Mouse (Mus musculus): ENCODE measurements around the gene Zkscan6.

The Zkscan6 gene

DNA sequence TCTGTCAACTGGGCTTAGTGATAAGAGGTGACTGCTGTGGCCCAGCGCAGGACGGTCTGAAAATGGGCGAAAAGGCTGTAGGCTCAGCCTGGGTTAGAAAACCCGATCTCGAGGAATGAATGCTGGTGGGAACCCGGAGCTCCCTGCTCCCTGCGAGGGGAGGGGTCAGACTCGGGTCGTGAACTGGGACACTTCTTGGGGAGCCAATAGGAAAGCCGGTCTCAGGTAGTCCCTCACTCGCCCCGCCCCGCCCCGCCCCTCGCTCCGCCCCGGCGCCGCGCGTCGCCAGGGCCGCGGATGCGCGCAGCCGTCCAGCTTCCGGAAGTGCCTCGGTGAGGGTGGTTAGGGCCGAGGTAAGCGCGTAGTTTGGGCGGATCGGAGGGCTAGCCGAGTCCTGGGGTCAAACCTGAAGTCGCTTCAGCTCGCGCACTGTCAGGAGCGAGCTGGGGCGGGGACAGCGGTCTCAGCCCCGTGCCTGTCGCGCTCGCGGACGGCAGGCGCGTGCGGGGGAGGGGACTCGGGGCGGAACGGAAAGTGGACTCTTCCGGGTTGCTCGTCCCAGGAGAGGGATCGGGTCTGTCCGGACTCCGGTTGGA lies at the start of gene Zkscan6:
Zkscan6 (plus strand) TSS at position 267 of the 596 bp plus-strand sequence.
- ATAC-seq (ENCODE audit: low TSS enrichment), result peak; percentile 90

DNA sequence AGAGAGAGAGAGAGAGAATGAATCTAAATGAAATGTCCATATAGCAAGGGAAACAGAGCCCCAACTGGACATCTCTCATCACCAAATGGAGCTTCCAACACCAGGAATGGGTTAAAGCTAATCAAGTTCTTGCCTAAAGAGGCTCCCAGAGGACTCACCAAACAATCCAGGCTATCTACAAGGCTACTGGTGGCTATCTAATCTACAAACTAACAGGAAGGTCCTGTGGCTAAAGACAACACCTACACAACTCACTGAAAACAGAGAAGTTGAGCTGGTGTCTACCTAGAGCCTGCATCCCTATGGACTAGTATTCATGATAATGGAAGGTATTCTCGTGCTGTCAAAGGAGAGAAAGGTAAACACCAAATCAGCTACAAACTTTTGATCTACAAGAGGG lies 47.6 kb upstream of the Zkscan6 start:
- no peak for ATAC-seq (ENCODE audit: low TSS enrichment)

GRCm38 (mm10) chr11:65760912-65761311 lies 46.1 kb upstream of the Zkscan6 start:
- no peak for ATAC-seq (ENCODE audit: low TSS enrichment)

- ATAC-seq (ENCODE audit: low TSS enrichment), result no peak
Measured at GRCm38 (mm10) chr11:65768445-65768844, 38.5 kb upstream of the Zkscan6 start.

DNA sequence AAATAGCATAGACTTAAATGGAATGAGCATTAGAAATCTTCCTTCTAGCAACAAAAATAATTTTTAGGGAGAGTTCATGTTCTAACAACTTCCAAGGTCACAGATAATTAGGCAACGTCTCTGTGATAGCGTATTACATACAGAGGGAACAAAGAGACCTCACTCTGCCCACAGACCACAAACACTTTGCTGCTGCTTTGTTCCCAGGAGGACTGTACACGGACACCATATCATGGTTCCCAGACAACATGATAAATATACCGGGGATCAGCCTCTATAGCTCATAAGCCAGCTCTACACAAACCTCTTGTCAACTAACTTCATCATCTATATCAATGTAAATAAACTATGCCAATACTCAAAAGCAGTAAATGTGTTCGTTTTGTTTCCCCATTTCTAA lies 37.0 kb upstream of the Zkscan6 start:
- ATAC-seq (ENCODE audit: low TSS enrichment), result no peak

GRCm38 (mm10) chr11:65771546-65771945 lies 35.4 kb upstream of the Zkscan6 start:
- no peak for ATAC-seq (ENCODE audit: low TSS enrichment)

GRCm38 (mm10) chr11:65773535-65773934 lies 33.4 kb upstream of the Zkscan6 start:
- no peak for ATAC-seq (ENCODE audit: low TSS enrichment)

DNA sequence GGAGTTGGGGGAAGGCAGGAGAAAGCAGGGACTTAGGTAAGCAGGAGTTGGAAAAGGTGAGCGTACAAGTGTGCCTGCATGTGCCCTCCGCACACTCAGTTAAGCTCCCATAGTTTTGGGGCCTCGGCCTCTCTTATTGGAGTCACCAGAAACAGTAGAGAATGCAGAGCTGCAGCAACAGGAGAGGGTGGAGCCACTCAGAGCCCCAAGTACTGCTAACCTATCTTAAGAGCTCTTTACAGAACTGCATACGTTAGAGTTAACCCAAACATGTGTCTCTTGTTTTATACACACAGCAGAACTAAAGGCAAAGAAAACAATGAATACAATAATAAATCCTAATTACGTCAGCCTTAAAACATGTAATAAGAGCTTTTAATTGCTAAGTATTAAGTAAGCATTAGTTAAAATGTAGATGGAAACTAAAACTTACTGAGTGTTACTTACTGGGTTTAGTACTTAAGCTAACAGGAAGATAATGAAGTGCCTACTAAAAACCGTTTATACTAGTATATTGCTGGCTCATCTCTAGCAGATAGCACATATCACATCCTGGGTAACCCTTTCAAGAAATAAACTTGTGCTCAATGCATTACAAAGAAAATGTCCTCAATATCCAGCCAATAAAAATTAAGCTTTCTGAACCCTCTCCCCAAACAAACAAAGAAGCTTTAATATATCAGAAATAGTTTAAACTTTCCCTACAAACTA lies 32.9 kb upstream of the Zkscan6 start:
- ATAC-seq (ENCODE audit: low TSS enrichment), result no peak

DNA sequence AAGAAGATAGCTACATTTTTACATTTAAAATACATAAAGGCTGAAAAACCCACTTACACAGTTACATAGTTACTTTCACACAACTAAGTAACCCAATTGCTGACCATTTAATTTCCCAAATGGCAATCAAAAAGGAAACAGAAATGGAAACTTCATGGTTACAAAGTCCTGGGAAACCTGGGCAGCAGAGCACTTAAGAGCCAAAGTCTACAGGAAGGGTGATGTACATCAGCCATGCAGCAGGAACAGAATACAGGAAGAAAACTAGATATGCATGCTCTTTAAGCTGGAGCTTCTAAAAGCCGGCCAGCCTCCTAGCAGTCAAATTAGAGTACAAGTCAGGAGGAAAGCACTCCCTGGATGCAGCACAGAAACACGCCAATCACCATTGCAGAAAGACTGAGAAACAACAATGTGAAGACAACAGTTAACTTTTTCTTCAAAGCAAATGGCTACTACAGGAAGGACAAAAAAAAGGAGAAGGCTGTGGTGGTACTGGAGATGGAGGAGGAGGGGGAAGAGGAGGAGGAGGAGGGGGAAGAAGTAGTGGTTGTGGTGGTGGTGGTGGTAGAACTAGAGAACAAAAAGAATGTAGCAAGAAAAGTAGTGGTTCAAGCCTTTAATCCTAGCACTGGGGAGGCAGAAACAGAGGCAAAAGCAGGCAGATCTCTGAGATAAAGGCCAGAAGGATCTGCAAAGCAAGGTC lies 29.9 kb upstream of the Zkscan6 start:
- ATAC-seq (ENCODE audit: low TSS enrichment), result no peak

GRCm38 (mm10) chr11:65777810-65778209 lies 29.2 kb upstream of the Zkscan6 start:
- ATAC-seq (ENCODE audit: low TSS enrichment), result no peak

GRCm38 (mm10) chr11:65779066-65779465 lies 27.9 kb upstream of the Zkscan6 start:
- ATAC-seq (ENCODE audit: low TSS enrichment), result peak; percentile 62; the same call in 1 of the 2 replicates

DNA sequence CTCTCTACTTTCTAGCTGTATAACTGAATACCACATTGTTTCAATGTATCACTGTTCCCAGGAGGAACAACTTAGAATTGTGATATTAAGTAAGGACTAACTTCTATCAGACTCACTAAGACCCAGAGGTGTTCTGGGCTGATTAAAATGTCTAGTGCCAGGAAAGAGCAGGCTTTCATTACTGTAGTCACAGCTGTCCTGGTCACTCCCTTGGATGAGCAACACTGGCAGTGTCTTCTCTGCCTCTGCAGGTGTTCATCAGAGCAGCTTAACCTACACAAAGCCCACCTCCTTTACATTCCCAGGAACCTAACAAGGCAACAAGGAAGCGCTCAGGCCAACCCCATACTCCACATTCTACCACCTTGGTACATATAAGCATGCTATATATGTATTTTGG lies 27.4 kb upstream of the Zkscan6 start:
- ATAC-seq (ENCODE audit: low TSS enrichment), result 0 out of 2 replicates have a peak, but pooled peaks have one; percentile 7

DNA sequence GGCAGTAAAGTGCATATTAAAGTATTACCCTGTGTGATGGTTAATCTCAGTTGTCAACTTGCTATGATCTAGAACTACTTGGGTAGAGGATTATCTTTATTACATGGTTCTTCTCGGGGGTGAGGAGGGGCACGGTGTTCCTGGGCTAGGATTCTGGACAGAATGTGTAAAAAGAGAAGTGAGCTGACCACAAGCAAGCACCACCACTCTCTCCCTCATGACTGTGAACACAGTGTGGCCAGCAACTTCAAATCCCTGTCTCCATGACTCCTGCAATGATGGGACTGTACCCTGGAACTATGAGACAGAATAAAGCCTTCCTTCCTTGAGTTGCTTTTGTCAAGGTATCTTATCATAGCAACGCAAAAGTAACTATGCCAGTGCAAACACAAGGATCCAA lies 25.4 kb upstream of the Zkscan6 start:
- ATAC-seq (ENCODE audit: low TSS enrichment), result no peak

- ATAC-seq (ENCODE audit: low TSS enrichment), result no peak
Measured at GRCm38 (mm10) chr11:65786160-65786559, 20.8 kb upstream of the Zkscan6 start.

DNA sequence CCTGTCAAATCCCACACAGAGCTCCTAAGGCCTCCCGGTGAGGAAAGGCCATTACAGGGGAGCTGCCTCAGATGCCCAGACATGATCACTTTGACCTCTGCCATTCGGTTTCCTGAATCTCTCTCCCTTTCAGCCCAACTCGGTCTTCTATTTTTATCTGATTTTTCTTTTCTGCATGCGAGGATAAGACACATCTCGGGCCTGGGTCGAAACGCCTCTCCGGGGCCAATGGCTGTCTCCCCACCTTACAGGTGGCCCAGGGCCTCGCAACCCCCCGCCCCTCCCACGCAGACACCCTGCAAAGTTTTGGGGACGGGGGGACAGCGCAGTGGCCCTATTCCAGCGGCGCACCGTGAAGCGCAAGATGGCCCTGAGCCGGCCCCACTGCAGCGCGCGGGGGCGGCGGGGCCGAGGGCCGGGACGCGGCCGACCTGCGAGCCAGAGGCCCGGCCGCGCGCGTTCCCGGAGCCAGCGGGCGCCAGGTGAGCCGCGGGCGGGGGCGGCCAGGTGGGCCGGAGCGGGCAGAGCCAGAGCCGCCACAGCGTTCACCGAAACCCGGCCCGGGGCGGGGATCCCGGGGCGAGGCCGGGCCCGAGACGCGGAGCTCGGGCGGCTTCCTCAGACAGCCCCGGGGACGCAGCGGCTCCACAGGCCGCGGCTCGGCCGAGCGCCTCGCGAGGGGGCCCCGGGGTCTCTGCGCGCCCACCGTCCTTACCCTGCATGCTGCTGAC lies 19.4 kb upstream of the Zkscan6 start:
- ATAC-seq (ENCODE audit: low TSS enrichment), result peak; percentile 45

DNA sequence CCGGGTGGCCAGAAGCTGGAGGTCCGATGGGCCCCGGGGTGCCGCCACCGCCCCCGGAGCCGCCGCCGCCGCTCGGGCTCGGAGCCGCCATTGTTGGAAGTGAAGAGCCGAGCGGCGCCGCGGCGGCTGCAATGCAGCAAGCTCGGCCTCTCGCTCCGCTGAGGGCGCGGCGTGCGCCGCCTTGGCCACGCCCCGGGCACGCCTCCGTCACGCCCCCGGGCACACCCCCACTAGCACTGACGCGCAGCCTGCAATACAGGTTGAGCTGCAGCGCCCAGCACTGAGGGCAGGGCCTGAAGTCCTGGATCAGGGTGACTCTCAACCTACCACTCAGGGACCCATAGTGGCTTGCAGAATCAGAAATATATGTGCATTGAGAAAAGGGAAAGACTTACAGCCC lies 18.8 kb upstream of the Zkscan6 start, which contains the start of gene Map2k4:
Map2k4 (minus strand) TSS at position 144 of the 400 bp plus-strand sequence.
- peak; percentile 98 for ATAC-seq (ENCODE audit: low TSS enrichment)

DNA sequence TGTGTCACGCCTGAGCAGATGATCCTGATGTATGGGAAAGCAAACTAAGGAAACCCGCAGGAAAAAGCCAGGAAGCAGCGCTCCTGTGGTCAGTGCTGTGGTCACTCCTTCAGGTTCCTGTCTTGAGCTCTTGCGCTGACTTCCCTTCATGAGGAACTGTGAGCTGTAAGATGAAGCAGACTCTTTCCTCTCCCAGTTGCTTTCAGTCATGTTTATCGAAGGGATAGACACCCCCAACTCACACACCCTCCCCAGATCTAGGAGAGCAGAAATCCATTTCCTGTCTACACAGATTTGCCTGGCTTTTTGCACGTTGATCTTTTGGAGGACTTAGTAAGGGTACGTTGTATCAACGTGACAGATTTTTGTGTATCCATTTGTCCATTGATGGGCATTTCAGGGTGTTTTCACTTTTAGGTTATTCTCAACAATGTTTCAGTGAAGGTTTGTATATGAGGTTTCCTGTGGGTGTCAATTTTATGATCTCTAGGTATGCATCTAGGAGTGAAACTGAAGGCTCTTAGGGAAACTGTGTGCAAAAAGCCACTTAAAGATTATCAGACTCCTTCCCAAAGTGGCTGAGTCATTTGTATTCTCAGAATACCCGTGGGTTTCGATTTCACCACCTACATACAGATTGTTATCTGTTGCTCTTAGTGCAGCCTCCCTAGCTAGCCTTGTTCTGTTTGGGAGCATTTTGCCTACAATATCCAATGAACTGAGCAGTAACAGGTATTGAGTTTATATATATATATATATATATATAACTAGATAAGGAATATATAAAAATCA lies 12.4 kb upstream of the Zkscan6 start:
- ATAC-seq (ENCODE audit: low TSS enrichment), result no peak

- no peak for ATAC-seq (ENCODE audit: low TSS enrichment)
Measured at GRCm38 (mm10) chr11:65795896-65796295, 11.1 kb upstream of the Zkscan6 start.

GRCm38 (mm10) chr11:65801899-65802298 lies 5.1 kb upstream of the Zkscan6 start:
- ATAC-seq (ENCODE audit: low TSS enrichment), result peak; percentile 75

DNA sequence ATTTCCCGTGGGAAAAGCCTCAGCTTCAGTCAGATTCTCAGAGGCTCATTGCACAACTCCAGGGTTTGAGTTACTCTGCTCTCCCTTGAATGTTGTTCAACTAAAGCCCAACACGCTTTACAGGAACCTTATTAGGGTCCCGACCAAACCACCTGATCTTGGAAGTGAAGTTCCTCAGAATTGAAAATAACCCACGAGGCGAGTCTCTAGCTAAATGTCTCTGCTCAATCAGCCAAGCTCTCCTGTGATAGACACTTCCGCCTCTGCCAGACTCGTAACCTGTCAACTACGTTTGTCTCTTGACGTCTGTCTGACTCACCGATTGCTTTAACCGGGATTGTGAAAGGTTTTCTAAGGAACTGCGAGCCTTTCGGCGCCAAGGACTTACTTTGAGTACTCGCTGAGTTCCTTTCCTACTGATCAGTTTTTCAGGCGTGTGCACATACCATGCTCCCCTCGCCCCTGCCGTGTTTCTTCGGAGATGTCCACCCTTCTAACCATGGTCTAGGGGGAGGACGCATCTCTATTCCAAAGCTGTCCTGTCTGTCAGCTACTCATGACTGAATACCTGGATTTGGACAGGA lies 562 bp upstream of the Zkscan6 start:
- ATAC-seq (ENCODE audit: low TSS enrichment), result peak; percentile 1

- no peak for ATAC-seq (ENCODE audit: low TSS enrichment)
Measured at GRCm38 (mm10) chr11:65807601-65808000, 626 bp downstream of the Zkscan6 start.
